Mouse (Mus musculus): ENCODE data around the gene Fkrp.

GRCm38 (mm10) chr7:16761005-16761481 is 55.5 kb downstream of the Fkrp start:
- TF ChIP-seq GATA1 (IDR thresholded peaks at IDR 0.05; ENCODE audit: borderline replicate concordance, low read length) (no peak), FLI1 (IDR thresholded peaks at IDR 0.05; ENCODE audit: low read length) (no peak)
